Mouse (Mus musculus): ENCODE data around the gene Cdc73. TPM values are rescaled to one million over a fixed set of nuclear protein-coding genes. Genes with fewer than 3 reads are reported as not detected.

Cdc73 gene
- polyA plus RNA-seq, 1 experiment from 2014 or later = 18.5 TPM

DNA sequence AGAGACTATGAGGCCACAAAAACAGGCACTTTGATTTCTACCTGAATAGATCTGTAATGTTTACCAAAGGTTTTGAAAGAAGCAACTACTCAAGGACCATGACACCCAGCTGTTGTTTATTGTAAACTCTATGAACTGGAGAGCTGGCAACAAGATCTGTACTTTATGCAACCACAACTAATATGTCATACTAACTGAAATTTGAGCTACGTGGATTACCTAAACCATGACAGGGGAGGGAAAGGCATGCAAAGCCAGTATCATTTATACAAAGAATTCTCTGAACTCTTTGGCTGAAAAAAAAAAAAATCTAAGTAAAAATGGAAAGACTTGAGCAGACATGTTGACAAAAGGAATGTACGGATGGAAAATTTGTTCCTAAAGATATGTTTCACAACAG, 105.8 kb downstream of the Cdc73 start:
- Histone ChIP-seq H3K9ac (replicated peaks; ENCODE audit: low read length) (no peak overlapping the region), H3K27me3 (ENCODE audit: insufficient read depth, low read length) (no peaks in the 10 kb centered on the region), H3K36me3 (ENCODE audit: insufficient read depth, low read length) (no peaks in the 10 kb centered on the region), H3K4me3 (ENCODE audit: low read length) (no peak overlapping the region), H3K27ac (ENCODE audit: low read length) (no peak overlapping the region), H3K4me1 (ENCODE audit: insufficient read depth, low read length) (no peaks in the 10 kb centered on the region), H3K9me3 (ENCODE audit: low read length) (no peaks in the 10 kb centered on the region), H3K4me2 (replicated peaks; ENCODE audit: low read depth, low read length) (no peak overlapping the region)
- no peak for ATAC-seq (ENCODE audit: low FRiP score, low TSS enrichment)
- WGBS = 85% methylated on average over 2 of the region's 2 CpGs

DNA sequence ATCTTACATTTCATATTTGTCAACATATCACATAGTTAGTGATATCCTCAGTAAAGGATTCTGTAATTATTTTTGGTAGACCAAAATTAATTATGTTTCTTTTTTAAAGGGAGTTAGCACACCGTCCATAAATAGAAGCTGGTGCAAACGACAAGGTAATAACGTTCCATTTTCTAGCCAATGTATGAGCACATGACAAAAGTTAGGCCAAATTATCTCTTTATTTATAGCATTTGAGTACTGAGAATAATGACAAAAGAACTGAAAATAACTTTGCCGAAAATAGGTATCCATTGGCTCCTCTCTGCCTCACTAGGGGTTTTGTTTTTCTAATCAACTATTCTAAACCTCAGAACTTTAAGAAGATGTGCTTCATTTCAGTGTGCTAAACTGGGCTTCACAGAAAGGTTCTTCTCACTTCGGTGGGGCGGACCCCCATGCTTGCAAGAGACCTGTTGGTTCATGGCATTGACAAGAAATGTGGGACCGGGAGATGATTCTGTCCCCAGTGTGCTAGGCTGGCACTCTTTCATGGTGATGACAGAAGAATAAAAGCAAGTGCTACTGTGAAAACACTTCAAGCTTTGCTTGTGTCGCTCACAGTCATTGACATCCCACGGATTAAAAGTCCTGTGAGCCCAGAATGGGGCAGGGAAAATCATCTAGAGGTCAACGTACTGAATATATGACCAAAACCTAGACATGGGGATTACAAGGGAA, 125.7 kb downstream of the Cdc73 start:
- Histone ChIP-seq H3K27me3 (ENCODE audit: insufficient read depth, low read length) (no peaks in the 10 kb centered on the region), H3K9ac (replicated peaks; ENCODE audit: low read length) (no peak overlapping the region), H3K4me3 (ENCODE audit: low read length) (no peak overlapping the region), H3K4me1 (ENCODE audit: insufficient read depth, low read length) (no peaks in the 10 kb centered on the region), H3K4me2 (replicated peaks; ENCODE audit: low read depth, low read length) (no peak overlapping the region), H3K27ac (ENCODE audit: low read length) (no peak overlapping the region), H3K9me3 (ENCODE audit: low read length) (no peaks in the 10 kb centered on the region), H3K36me3 (ENCODE audit: insufficient read depth, low read length) (no peaks in the 10 kb centered on the region)
- WGBS = 75% methylated on average over 10 of the region's 10 CpGs
- ATAC-seq (ENCODE audit: low FRiP score, low TSS enrichment) = no peak

DNA sequence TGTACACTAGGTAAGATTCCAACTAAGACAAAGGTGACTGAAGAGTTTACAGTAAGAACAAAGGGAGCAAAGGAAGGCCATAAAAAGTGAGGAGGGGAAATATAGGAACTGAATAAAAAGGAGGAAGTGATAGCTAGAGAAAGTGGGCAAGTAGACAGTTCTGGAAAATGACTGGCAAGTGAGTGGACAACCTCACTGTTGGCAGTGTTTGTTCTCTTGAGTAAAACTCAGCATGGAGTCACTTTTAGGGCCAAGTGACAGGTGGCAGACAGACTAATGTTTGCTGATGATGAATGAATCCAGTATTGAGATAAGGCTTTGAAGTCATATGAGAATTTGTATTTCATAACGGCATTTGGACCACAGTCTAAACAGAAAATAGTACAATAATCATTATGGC, 144.5 kb downstream of the Cdc73 start:
- Histone ChIP-seq H3K4me2 (replicated peaks; ENCODE audit: low read depth, low read length) (no peak overlapping the region), H3K9ac (replicated peaks; ENCODE audit: low read length) (no peak overlapping the region), H3K9me3 (ENCODE audit: low read length) (no peaks in the 10 kb centered on the region), H3K36me3 (ENCODE audit: insufficient read depth, low read length) (no peaks in the 10 kb centered on the region), H3K4me3 (ENCODE audit: low read length) (no peak overlapping the region), H3K4me1 (ENCODE audit: insufficient read depth, low read length) (no peaks in the 10 kb centered on the region), H3K27ac (ENCODE audit: low read length) (no peak overlapping the region), H3K27me3 (ENCODE audit: insufficient read depth, low read length) (no peaks in the 10 kb centered on the region)
- no peak for ATAC-seq (ENCODE audit: low FRiP score, low TSS enrichment)
- WGBS = 82% methylated on average over 1 of the region's 1 CpGs

DNA sequence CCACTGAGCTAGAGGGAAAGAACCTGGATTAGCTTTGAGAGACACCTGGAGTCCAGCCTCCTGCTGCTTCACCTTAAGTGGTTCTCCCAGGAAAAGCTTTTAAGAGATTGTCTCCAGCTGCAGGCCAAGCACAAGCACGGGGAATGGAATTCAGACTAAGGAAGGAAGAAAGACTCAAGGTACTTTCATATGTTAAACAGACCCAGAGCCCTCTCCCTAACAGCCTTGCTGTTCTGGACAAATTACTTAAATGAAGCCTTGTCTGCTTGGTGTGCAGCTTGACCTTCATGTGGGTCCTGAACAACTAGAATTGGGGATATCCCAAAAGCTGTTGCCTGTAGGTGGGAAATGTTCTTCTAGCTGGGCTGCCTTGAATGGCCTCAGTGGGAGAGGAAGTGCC, 147.2 kb downstream of the Cdc73 start:
- Histone ChIP-seq H3K4me2 (replicated peaks; ENCODE audit: low read depth, low read length) (no peak overlapping the region), H3K9ac (replicated peaks; ENCODE audit: low read length) (no peak overlapping the region), H3K27ac (ENCODE audit: low read length) (no peak overlapping the region), H3K9me3 (ENCODE audit: low read length) (no peaks in the 10 kb centered on the region), H3K4me3 (ENCODE audit: low read length) (no peak overlapping the region), H3K36me3 (ENCODE audit: insufficient read depth, low read length) (no peaks in the 10 kb centered on the region), H3K27me3 (ENCODE audit: insufficient read depth, low read length) (no peaks in the 10 kb centered on the region), H3K4me1 (ENCODE audit: insufficient read depth, low read length) (no peaks in the 10 kb centered on the region)
- no peak for ATAC-seq (ENCODE audit: low FRiP score, low TSS enrichment)
- 33% methylated on average over 1 of the region's 1 CpGs for WGBS

DNA sequence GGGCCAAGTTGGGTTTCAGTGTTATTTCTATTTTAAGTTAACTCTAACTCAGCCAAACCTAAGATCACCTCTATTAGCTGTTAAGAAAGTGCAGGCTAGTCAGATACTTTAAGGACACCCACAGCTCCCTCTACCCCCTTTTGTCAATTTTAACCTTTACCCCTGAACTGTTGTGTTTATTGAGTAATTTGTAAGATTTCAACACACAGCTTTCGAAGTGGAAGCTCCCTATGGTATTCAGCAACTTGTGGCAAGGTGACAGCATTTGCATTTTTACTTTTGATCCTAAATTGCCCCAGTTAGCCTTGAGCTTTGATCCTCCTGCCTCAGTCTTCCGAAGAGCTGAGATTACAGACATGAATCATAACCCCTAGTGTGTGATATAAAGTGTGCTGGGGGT, 148.1 kb downstream of the Cdc73 start:
- Histone ChIP-seq H3K36me3 (ENCODE audit: insufficient read depth, low read length) (no peaks in the 10 kb centered on the region), H3K4me1 (ENCODE audit: insufficient read depth, low read length) (no peaks in the 10 kb centered on the region), H3K27ac (ENCODE audit: low read length) (no peak overlapping the region), H3K4me2 (replicated peaks; ENCODE audit: low read depth, low read length) (no peak overlapping the region), H3K9me3 (ENCODE audit: low read length) (no peaks in the 10 kb centered on the region), H3K9ac (replicated peaks; ENCODE audit: low read length) (no peak overlapping the region), H3K4me3 (ENCODE audit: low read length) (no peak overlapping the region), H3K27me3 (ENCODE audit: insufficient read depth, low read length) (no peaks in the 10 kb centered on the region)
- no peak for ATAC-seq (ENCODE audit: low FRiP score, low TSS enrichment)
- 22% methylated on average over 2 of the region's 2 CpGs for WGBS

Other genes with a start within 250 kb of the Cdc73 start
- gene B3galt2, start 62.2 kb downstream of the Cdc73 start, polyA plus RNA-seq (2015; fragmentation: Nextera tagmentation; extraction: Ambion mirVana) = 0.18 and 0.22 TPM in 2 replicates
- gene Glrx2, start 13.4 kb upstream of the Cdc73 start, polyA plus RNA-seq (2015; fragmentation: Nextera tagmentation; extraction: Ambion mirVana) = 76.0 and 85.4 TPM in 2 replicates
- 16.2 and 18.1 TPM in 2 replicates for gene Trove2, start 74.2 kb upstream of the Cdc73 start, polyA plus RNA-seq (2015; fragmentation: Nextera tagmentation; extraction: Ambion mirVana)
- 88.5 and 99.1 TPM in 2 replicates for gene Uchl5, start 74.4 kb upstream of the Cdc73 start, polyA plus RNA-seq (2015; fragmentation: Nextera tagmentation; extraction: Ambion mirVana)